Mouse (Mus musculus) hindbrain, embryonic 11.5 days (tissue): Measurements from ENCODE around the gene 4931406C07Rik. TPM values are rescaled to one million over a fixed set of nuclear protein-coding genes. Genes with fewer than 3 reads are reported as not detected.

Experiments
- ATAC-seq: fragments of 200-750 bp; cut with Nextera tagmentation; 2 replicates; pipeline ENCODE4 v1.8.0; 2017; ENCODE audit warnings: mild to moderate bottlenecking, moderate TSS enrichment, moderate library complexity; ENCODE audit not compliant: low FRiP score
- DNase-seq: peaks from one replicate; pipeline ENCODE4 v3.0.0-alpha.2; 2015; ENCODE audit warnings: low spot score
- H3K27ac ChIP-seq: fragments of 300-500 bp; sonication (generic); 2 replicates; pipeline ENCODE4 v1.5.1; 2014; ENCODE audit warnings: mild to moderate bottlenecking, low read depth, low read length
- H3K27me3 ChIP-seq: fragments of 300-500 bp; sonication (generic); 2 replicates; pipeline ENCODE4 v1.6.1; 2014; ENCODE audit warnings: mild to moderate bottlenecking, low read length, moderate library complexity, mixed read lengths; ENCODE audit not compliant: control insufficient read depth, insufficient read depth
- H3K36me3 ChIP-seq: fragments of 300-500 bp; sonication (generic); 2 replicates; pipeline ENCODE4 v1.6.1; 2014; ENCODE audit warnings: mild to moderate bottlenecking, low read length, moderate library complexity, mixed read lengths; ENCODE audit not compliant: control insufficient read depth, insufficient read depth
- H3K4me1 ChIP-seq: fragments of 300-500 bp; sonication (generic); replicated peaks from 2 replicates; pipeline ENCODE4 v1.6.1; 2014; ENCODE audit warnings: low read length, mixed read lengths; ENCODE audit not compliant: control insufficient read depth, insufficient read depth
- H3K4me2 ChIP-seq: fragments of 300-500 bp; sonication (generic); replicated peaks from 2 replicates; pipeline ENCODE4 v1.6.1; 2014; ENCODE audit warnings: mild to moderate bottlenecking, low read depth, low read length
- H3K4me3 ChIP-seq: fragments of 300-500 bp; sonication (generic); 2 replicates; pipeline ENCODE4 v1.5.1; 2014; ENCODE audit warnings: low read depth, low read length
- H3K9ac ChIP-seq: fragments of 300-500 bp; sonication (generic); 2 replicates; pipeline ENCODE4 v1.6.1; 2014; ENCODE audit warnings: low read depth, low read length
- H3K9me3 ChIP-seq: fragments of 300-500 bp; sonication (generic); 2 replicates; pipeline ENCODE4 v1.6.1; 2016; ENCODE audit warnings: low read length; ENCODE audit not compliant: control insufficient read depth
- WGBS: fragments of 180-500 bp; shearing (Covaris S2); extraction: QIAGEN DNeasy Blood & Tissue Kit; methylation state at CpG from one replicate; pipeline ENCODE4 v1.1.7; 2014; 5-methylcytosine and 5-hydroxymethylcytosine counted together
- polyA plus RNA-seq: library from polyadenylated mRNA; unstranded; fragments of >200 nt; fragmentation: Nextera tagmentation; extraction: Ambion mirVana; gene quantifications from 2 replicates; pipeline ENCODE4 v1.2.1, GENCODE M21; 2014

4931406C07Rik gene
- polyA plus RNA-seq, 1 experiment from 2014 or later = 8.0 TPM

DNA sequence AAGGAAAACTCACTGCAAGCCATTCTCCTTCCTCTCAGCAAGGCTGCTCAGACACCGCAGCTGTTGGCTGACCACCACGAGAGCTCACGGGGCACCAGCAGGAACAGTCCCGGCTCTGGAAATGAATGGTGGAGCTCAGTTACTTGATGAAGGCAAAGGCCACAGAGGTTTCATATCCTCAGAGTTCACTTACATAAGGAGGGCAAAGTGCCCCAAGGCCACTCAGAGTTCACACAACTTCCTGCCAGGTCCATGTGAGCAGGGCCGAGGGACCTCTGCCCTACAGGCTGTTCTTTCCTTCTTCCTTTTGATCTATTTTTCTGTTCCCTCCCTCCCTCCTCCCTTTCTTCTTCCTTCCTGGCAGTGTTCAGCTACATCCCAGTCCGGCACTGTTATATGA, 4.8 kb downstream of the 4931406C07Rik start:
- no peak for ATAC-seq
- no peaks in the 10 kb centered on the region for H3K36me3 ChIP-seq
- H3K27ac ChIP-seq = no peak overlapping the region
- no peak overlapping the region for H3K4me2 ChIP-seq
- DNase-seq = no peak
- H3K9ac ChIP-seq = no peak overlapping the region
- H3K9me3 ChIP-seq = no peaks in the 10 kb centered on the region
- WGBS = 66% methylated on average over 6 of the region's 6 CpGs
- no peaks in the 10 kb centered on the region for H3K4me1 ChIP-seq
- H3K27me3 ChIP-seq = no peaks in the 10 kb centered on the region
- no peak overlapping the region for H3K4me3 ChIP-seq

DNA sequence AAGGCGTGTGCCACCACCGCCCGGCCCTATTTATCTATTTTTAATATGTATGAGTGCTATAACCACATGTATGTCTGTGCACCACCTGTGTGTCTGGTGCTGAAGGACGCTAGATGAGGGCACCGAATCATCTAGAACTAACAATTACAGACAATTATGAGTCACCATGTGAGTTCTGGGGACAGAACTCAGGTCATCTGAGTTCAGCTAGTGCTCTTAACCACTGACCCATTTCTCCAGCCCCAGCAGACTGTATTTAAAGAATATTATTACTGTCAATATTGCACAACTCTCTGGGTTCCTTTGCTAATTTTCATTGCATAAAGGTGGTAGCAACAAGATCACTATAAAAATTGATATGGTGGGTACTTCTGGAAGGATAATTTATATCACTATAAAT, 6.2 kb downstream of the 4931406C07Rik start:
- DNase-seq (no peak), ATAC-seq (no peak)
- Histone ChIP-seq H3K9ac (no peak overlapping the region), H3K4me1 (no peaks in the 10 kb centered on the region), H3K4me2 (no peak overlapping the region), H3K27ac (no peak overlapping the region), H3K36me3 (no peaks in the 10 kb centered on the region), H3K4me3 (no peak overlapping the region), H3K9me3 (no peaks in the 10 kb centered on the region), H3K27me3 (no peaks in the 10 kb centered on the region)
- WGBS = 81% methylated on average over 5 of the region's 5 CpGs

DNA sequence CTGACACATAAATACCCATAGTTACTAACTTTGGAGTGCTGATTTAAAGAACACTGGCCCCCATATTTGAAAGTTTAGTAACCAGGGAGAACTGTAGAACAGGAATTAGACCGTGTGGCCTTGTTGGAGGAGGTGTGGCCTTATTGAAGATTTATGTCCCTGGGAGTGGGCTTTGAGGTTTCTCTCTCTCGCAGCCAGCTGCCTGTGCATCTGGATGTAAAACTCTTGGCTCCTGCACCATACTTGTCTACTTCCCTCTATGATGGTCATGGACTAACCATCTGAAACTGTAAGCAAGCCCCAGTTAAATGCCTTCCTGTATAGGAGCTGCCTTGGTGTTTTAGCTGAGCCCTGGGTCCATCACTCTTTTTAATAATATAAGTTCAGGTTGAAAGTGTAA, 7.8 kb downstream of the 4931406C07Rik start:
- Histone ChIP-seq H3K36me3 (no peaks in the 10 kb centered on the region), H3K9ac (no peak overlapping the region), H3K4me1 (no peaks in the 10 kb centered on the region), H3K4me2 (no peak overlapping the region), H3K27me3 (no peaks in the 10 kb centered on the region), H3K4me3 (no peak overlapping the region), H3K9me3 (no peaks in the 10 kb centered on the region), H3K27ac (no peak overlapping the region)
- WGBS = 75% methylated on average over 2 of the region's 2 CpGs
- no peak for ATAC-seq
- DNase-seq = no peak

DNA sequence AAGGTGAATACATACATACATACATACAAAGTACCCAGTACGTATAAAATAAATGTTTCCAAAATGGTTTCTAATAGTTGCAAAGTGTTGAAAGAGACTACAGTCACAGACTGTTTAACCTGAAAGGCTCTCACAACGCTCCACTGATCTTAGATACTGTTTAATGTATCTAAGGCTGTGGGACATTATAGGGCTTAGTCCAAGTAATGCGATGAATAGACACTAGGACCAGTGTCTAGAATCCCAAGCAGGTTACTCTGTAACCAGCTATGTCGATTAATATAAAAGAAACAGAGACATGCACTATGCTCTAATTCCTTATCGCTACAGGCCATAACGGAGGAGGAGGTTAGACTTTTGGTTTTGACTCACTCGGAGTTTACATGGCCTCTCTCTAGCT, 9.1 kb downstream of the 4931406C07Rik start:
- Histone ChIP-seq H3K4me3 (no peak overlapping the region), H3K36me3 (no peaks in the 10 kb centered on the region), H3K4me1 (no peaks in the 10 kb centered on the region), H3K4me2 (no peak overlapping the region), H3K9me3 (no peaks in the 10 kb centered on the region), H3K9ac (no peak overlapping the region), H3K27me3 (no peaks in the 10 kb centered on the region), H3K27ac (no peak overlapping the region)
- 94% methylated on average over 7 of the region's 7 CpGs for WGBS
- DNase-seq (no peak), ATAC-seq (no peak)

DNA sequence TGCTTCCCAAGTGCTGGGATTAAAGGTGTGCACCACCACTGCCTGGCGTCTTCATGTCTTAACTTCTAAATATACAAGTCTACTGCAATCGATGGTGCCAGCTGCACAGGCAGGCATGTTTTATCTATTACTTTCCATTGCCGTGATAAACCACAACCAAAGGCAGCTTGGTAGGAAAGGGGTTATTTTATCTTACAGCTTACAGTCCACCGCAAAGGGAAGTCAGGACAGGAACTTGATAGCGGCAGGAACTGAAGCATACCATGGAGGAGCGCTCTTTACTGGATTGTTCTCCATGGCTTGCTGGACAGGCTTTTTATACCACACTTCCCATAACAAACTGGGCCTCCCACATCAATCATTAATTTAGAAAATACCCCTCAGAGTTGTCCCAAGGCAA, 17.0 kb downstream of the 4931406C07Rik start:
- no peaks in the 10 kb centered on the region for H3K4me1 ChIP-seq
- no peaks in the 10 kb centered on the region for H3K36me3 ChIP-seq
- no peak overlapping the region for H3K9ac ChIP-seq
- no peak for ATAC-seq
- no peak overlapping the region for H3K4me2 ChIP-seq
- H3K4me3 ChIP-seq = no peak overlapping the region
- DNase-seq = no peak
- H3K27me3 ChIP-seq = no peaks in the 10 kb centered on the region
- no peaks in the 10 kb centered on the region for H3K9me3 ChIP-seq
- WGBS = 92% methylated on average over 6 of the region's 6 CpGs
- H3K27ac ChIP-seq = no peak overlapping the region

DNA sequence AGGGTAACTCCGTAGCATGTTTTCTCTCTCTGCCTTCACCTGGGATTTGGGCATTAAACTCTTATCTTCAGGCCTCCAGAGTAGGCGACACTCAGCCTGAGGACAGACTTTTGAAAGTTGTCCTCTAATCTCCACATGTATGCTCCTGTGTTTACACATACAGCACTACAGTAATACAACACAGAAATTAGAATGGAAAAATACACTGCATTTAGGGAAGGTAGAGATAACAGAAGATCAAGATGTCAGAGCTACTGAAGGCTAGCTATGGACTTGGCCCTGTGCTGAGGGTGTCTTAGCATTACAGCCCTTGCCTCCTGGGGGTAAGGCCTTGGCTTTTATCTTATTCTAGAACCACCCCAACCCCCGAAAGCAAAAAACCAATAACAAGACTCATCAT, 17.8 kb downstream of the 4931406C07Rik start:
- H3K4me2 ChIP-seq = no peak overlapping the region
- H3K4me1 ChIP-seq = no peaks in the 10 kb centered on the region
- DNase-seq (no peak), ATAC-seq (no peak)
- no peaks in the 10 kb centered on the region for H3K36me3 ChIP-seq
- no peaks in the 10 kb centered on the region for H3K9me3 ChIP-seq
- H3K4me3 ChIP-seq = no peak overlapping the region
- no peaks in the 10 kb centered on the region for H3K27me3 ChIP-seq
- H3K27ac ChIP-seq = no peak overlapping the region
- no peak overlapping the region for H3K9ac ChIP-seq
- 86% methylated on average over 3 of the region's 3 CpGs for WGBS

DNA sequence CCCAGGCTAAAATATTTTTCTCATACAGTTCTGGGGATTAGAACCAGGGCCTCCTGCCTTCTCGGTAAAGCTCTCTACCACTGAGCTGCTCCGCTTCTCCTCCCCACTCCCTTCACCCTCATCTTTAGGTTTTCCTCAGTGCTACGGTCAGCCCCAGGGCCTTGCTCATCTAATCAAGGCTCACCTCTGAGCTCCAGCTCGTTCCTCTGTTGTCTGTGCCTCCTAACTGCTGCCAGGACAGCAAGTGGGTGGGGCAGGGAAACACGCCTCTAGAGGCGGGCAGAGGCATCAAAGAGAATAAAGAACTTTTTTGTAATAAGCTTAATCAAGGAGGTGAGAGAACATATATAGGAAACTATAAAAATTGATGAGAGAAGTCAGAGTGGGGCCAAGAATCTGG, 18.4 kb downstream of the 4931406C07Rik start:
- no peaks in the 10 kb centered on the region for H3K4me1 ChIP-seq
- ATAC-seq (no peak), DNase-seq (no peak)
- H3K4me2 ChIP-seq = no peak overlapping the region
- H3K4me3 ChIP-seq = no peak overlapping the region
- no peaks in the 10 kb centered on the region for H3K27me3 ChIP-seq
- no peaks in the 10 kb centered on the region for H3K36me3 ChIP-seq
- H3K27ac ChIP-seq = no peak overlapping the region
- WGBS = 55% methylated on average over 6 of the region's 6 CpGs
- H3K9ac ChIP-seq = no peak overlapping the region
- no peaks in the 10 kb centered on the region for H3K9me3 ChIP-seq

DNA sequence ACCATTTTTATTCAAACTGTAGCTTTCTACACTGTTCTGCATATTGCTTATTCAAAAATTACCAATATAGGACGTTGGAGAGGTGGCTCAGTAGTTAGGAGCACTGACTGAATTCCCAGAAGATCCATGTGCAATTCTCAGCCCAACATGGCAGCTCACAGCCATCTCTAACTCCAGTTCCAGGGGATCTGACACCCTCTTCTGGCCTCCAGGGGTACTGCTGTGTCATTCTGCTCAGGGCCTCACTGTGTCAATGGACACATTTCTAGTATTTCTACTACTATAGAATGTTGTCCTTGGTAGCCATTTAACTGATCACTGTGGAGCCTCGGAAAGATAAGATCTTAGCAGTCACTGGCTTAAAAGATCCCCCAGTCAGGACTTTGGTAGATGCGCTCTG, 20.8 kb downstream of the 4931406C07Rik start:
- no peak overlapping the region for H3K9ac ChIP-seq
- no peak overlapping the region for H3K4me2 ChIP-seq
- H3K27me3 ChIP-seq = no peaks in the 10 kb centered on the region
- 70% methylated on average over 3 of the region's 3 CpGs for WGBS
- no peaks in the 10 kb centered on the region for H3K36me3 ChIP-seq
- no peak overlapping the region for H3K27ac ChIP-seq
- DNase-seq = no peak
- no peak overlapping the region for H3K4me3 ChIP-seq
- H3K4me1 ChIP-seq = 0 out of 2 replicates have a peak, but pooled peaks cover 3% of the 10 kb centered on the region
- no peaks in the 10 kb centered on the region for H3K9me3 ChIP-seq
- no peak for ATAC-seq

DNA sequence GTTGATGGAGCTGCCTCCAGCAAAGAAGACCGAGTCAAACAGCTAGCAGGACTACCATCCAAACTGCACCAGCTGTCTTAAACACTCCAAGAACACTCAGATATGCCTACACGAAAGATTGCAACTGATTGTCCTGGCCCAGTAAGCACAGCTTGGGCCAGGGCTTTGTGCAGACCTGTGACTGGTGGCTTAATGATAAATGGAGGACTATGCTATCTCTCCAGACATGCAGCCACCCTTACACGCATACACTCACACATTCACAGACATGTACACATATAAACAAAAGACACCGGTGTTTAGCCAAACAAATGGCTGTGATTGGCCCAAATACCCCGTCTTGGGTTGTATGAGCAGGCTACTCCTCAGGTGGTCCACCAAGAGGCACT, 25.8 kb downstream of the 4931406C07Rik start:
- ATAC-seq = peak; percentile 18
- 51% methylated on average over 5 of the region's 5 CpGs for WGBS
- no peak for DNase-seq
- peak overlapping the region; percentile 97 for H3K4me3 ChIP-seq
- H3K36me3 ChIP-seq = no peaks in the 10 kb centered on the region
- H3K4me2 ChIP-seq = peak overlapping the region; percentile 77
- no peak overlapping the region for H3K27ac ChIP-seq
- H3K9ac ChIP-seq = peak overlapping the region; percentile 97
- H3K4me1 ChIP-seq = 0 out of 2 replicates have a peak, but pooled peaks cover 3% of the 10 kb centered on the region
- no peaks in the 10 kb centered on the region for H3K27me3 ChIP-seq
- H3K9me3 ChIP-seq = no peaks in the 10 kb centered on the region
